Mouse (Mus musculus) midbrain, embryonic 12.5 days (tissue): ENCODE measurements around the gene Olfr1006. TPM values are rescaled to one million over a fixed set of nuclear protein-coding genes. Genes with fewer than 3 reads are reported as not detected.
A peak's percentile ranks its signal among the peaks of the same experiment; 100 is the strongest.
"Not testable (repeated sequence)": the region's sequence is repeated elsewhere in the genome, so short reads cannot be mapped to it uniquely, and the experiment has no call there.

Source experiments
- ATAC-seq: fragments of 200-750 bp; cut with Nextera tagmentation; 2 replicates; pipeline ENCODE4 v1.8.0; 2017; ENCODE audit warnings: low read depth, moderate TSS enrichment, moderate library complexity; ENCODE audit not compliant: low FRiP score
- H3K27ac ChIP-seq: fragments of 300-500 bp; sonication (generic); replicated peaks from 2 replicates; pipeline ENCODE4 v1.5.1; 2016; ENCODE audit warnings: mild to moderate bottlenecking
- H3K27me3 ChIP-seq: fragments of 300-500 bp; sonication (generic); 2 replicates; pipeline ENCODE4 v1.6.1; 2016; ENCODE audit warnings: mild to moderate bottlenecking
- H3K36me3 ChIP-seq: fragments of 300-500 bp; sonication (generic); 2 replicates; pipeline ENCODE4 v1.6.1; 2016
- H3K4me1 ChIP-seq: fragments of 300-500 bp; sonication (generic); 2 replicates; pipeline ENCODE4 v1.6.1; 2016
- H3K4me2 ChIP-seq: fragments of 300-500 bp; sonication (generic); replicated peaks from 2 replicates; pipeline ENCODE4 v1.6.1; 2016; ENCODE audit warnings: mild to moderate bottlenecking, moderate library complexity
- H3K4me3 ChIP-seq: fragments of 300-500 bp; sonication (generic); 2 replicates; pipeline ENCODE4 v1.5.1; 2016; ENCODE audit warnings: mild to moderate bottlenecking
- H3K9ac ChIP-seq: fragments of 300-500 bp; sonication (generic); replicated peaks from 2 replicates; pipeline ENCODE4 v1.6.1; 2016; ENCODE audit warnings: mild to moderate bottlenecking, moderate library complexity
- H3K9me3 ChIP-seq: fragments of 300-500 bp; sonication (generic); 2 replicates; pipeline ENCODE4 v1.6.1; 2016; ENCODE audit warnings: mild to moderate bottlenecking
- WGBS: fragments of 180-500 bp; shearing (Covaris S2); methylation state at CpG from one replicate; pipeline ENCODE4 v1.1.7; 2016; 5-methylcytosine and 5-hydroxymethylcytosine counted together
- polyA plus RNA-seq: library from polyadenylated mRNA; unstranded; fragments of >200 nt; fragmentation: Nextera tagmentation; extraction: Ambion mirVana; gene quantifications from 2 replicates; pipeline ENCODE4 v1.2.1, GENCODE M21; 2016

The Olfr1006 gene
- polyA plus RNA-seq, result not detected in 2 replicates

DNA sequence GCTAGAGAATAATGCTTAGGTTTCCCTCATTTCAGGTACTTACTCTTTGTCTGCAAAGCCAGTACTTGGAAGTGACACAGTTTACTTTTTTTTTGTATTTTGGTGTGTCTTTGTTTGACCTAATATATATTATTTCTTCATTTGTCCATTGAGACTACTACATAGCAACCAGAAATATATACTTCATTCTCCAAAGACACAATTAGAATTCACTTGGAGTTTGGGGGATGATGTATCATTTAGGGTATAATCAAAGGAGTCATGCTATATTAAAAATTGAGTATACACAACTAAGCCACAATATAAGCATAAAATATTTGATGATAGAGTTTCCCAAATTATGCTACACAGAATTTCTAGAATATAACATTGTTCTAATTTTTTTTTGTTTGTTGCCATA lies at the start of gene Olfr1006:
TSS of gene Olfr1006 (minus strand) at position 101 of the 400 bp plus-strand sequence.
- Histone ChIP-seq H3K36me3 (no peaks in the 10 kb centered on the region), H3K4me1 (no peaks in the 10 kb centered on the region), H3K27ac (no peak within 1 kb of the TSS), H3K27me3 (no peaks in the 10 kb centered on the region), H3K9me3 (no peaks in the 10 kb centered on the region), H3K4me2 (no peak within 1 kb of the TSS), H3K9ac (no peak within 1 kb of the TSS), H3K4me3 (no peak within 1 kb of the TSS)
- no peak for ATAC-seq

- Histone ChIP-seq H3K27ac (no peak overlapping the region), H3K4me2 (no peak overlapping the region), H3K9ac (no peak overlapping the region), H3K27me3 (no peaks in the 10 kb centered on the region), H3K4me1 (no peaks in the 10 kb centered on the region), H3K36me3 (no peaks in the 10 kb centered on the region), H3K9me3 (no peaks in the 10 kb centered on the region), H3K4me3 (no peak overlapping the region)
- 18% methylated on average over 3 of the region's 3 CpGs for WGBS
- ATAC-seq, result peak; percentile 70; the same call in 1 of the 2 replicates
These were observed 47.2 kb upstream of the Olfr1006 start for GRCm38 (mm10) chr2:85725793-85726192.

DNA sequence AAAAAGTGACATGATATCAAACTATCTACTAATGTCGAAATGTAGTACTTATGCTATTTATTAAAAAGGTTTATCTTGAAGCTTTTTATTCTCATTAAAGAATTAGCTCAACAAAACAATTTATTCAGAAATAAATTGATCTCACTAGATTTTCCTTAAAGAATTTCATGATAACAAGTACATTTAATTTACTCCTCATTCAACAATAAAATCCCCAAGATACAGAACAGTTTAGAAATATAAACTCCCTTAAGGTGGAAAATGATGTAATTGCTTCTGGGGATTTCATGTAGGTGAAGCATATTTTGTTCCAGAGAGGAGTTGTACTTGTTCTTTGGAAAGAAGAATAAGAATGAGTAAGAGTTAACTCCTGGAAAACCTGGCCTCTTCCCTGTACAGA lies 36.6 kb upstream of the Olfr1006 start, which contains the start of gene Olfr1009:
TSS of gene Olfr1009 (plus strand) at position 301 of the 400 bp plus-strand sequence.
- no peaks in the 10 kb centered on the region for H3K27me3 ChIP-seq
- no peak within 1 kb of the TSS for H3K9ac ChIP-seq
- no peaks in the 10 kb centered on the region for H3K9me3 ChIP-seq
- H3K36me3 ChIP-seq, result no peaks in the 10 kb centered on the region
- no peak within 1 kb of the TSS for H3K4me2 ChIP-seq
- no peaks in the 10 kb centered on the region for H3K4me1 ChIP-seq
- 78% methylated on average over 1 of the region's 1 CpGs for WGBS
- no peak for ATAC-seq
- no peak within 1 kb of the TSS for H3K4me3 ChIP-seq
- no peak within 1 kb of the TSS for H3K27ac ChIP-seq

DNA sequence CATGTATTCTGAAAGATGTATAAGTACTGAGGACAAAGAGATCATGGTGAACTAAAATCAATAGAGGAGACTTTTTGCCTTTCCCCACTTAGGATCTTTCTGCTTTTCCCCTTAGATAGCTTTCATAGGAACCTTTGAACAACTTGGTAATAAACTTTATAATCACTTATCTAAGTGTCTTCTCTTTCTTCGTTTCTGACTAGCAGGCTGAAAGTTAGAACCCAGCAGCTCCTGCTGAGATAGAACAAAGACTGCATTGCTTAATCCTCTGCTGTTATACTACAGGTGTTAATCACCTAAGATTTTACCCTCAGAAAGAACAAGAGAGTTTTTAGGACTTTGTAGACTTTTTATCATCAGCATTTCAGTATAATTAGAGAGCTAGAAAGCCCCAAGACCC lies 32.6 kb upstream of the Olfr1006 start:
- Histone ChIP-seq H3K9me3 (no peaks in the 10 kb centered on the region), H3K9ac (no peak overlapping the region), H3K27me3 (no peaks in the 10 kb centered on the region), H3K4me3 (no peak overlapping the region), H3K36me3 (no peaks in the 10 kb centered on the region), H3K4me2 (no peak overlapping the region), H3K27ac (no peak overlapping the region), H3K4me1 (no peaks in the 10 kb centered on the region)
- ATAC-seq, result no peak
- WGBS, result 34% methylated on average over 1 of the region's 1 CpGs

- not testable (repeated sequence) for H3K27me3 ChIP-seq, H3K9me3 ChIP-seq, ATAC-seq, H3K9ac ChIP-seq, H3K4me1 ChIP-seq, H3K27ac ChIP-seq, H3K36me3 ChIP-seq, H3K4me3 ChIP-seq, H3K4me2 ChIP-seq
- WGBS, result 86% methylated on average over 2 of the region's 2 CpGs
These were observed 32.1 kb upstream of the Olfr1006 start for GRCm38 (mm10) chr2:85710680-85711079.

DNA sequence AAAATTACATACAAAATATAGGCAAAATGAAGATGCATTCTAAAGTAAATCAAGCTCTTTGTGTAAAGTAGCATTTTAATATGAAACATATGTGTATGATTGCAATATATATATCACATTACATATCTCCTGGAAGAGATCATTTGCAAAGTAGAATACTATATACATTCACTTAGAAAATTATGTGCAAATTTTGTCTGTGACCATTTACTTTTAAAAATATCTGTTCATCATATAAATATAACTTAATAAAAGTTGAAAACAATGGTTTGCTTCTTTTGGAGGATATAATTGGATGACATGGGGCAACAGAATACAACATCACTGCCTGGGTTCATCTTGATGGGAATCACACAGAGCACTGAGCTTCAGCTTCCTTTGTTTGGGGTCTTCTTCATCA lies 10.6 kb upstream of the Olfr1006 start, which contains the start of gene Olfr1008:
TSS of gene Olfr1008 (plus strand) at position 301 of the 400 bp plus-strand sequence.
- Histone ChIP-seq H3K4me3 (no peak within 1 kb of the TSS), H3K9me3 (no peaks in the 10 kb centered on the region), H3K4me1 (no peaks in the 10 kb centered on the region), H3K4me2 (no peak within 1 kb of the TSS), H3K27me3 (no peaks in the 10 kb centered on the region), H3K36me3 (no peaks in the 10 kb centered on the region), H3K9ac (no peak within 1 kb of the TSS), H3K27ac (no peak within 1 kb of the TSS)
- ATAC-seq, result no peak

DNA sequence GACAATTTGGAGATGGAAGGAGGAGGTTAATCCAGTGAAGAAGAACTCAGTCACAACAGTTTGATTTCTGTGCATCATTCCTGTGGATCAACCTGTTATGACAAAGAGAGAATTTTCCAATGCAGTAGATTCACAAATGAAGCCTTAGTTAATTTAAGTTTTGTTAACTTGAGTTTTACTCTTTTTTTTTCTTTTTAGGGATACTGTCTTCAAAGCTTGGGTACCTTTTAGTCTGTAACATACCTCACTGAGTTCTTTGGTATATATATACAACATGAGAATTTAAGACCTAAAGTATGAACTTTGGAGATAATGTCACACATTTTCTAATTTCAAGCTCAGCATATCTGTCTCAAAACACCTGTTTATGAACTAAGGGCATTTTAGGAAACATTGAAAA lies 14.2 kb downstream of the Olfr1006 start, which contains the start of gene Olfr154:
TSS of gene Olfr154 (minus strand) at position 101 of the 400 bp plus-strand sequence.
- not testable (repeated sequence) for H3K4me2 ChIP-seq, H3K27me3 ChIP-seq, H3K36me3 ChIP-seq, H3K9me3 ChIP-seq, ATAC-seq, H3K9ac ChIP-seq, H3K4me1 ChIP-seq, H3K4me3 ChIP-seq, H3K27ac ChIP-seq

GRCm38 (mm10) chr2:85650604-85651003 lies 28.0 kb downstream of the Olfr1006 start, which contains the start of gene Olfr1002:
Olfr1002 (minus strand) TSS chr2:85650704.
- no peak within 1 kb of the TSS for H3K27ac ChIP-seq
- H3K9ac ChIP-seq, result no peak within 1 kb of the TSS
- H3K4me3 ChIP-seq, result no peak within 1 kb of the TSS
- H3K9me3 ChIP-seq, result no peaks in the 10 kb centered on the region
- H3K27me3 ChIP-seq, result no peaks in the 10 kb centered on the region
- H3K36me3 ChIP-seq, result no peaks in the 10 kb centered on the region
- H3K4me1 ChIP-seq, result no peaks in the 10 kb centered on the region
- no peak within 1 kb of the TSS for H3K4me2 ChIP-seq
- 89% methylated on average over 1 of the region's 1 CpGs for WGBS
- no peak for ATAC-seq

Other genes starting within 250 kb of the Olfr1006 start
- not detected in 2 replicates for gene Olfr994, start 242.3 kb downstream of the Olfr1006 start, polyA plus RNA-seq
- gene Olfr995, start 235.1 kb downstream of the Olfr1006 start, polyA plus RNA-seq, result not detected in 2 replicates
- not detected in 2 replicates for gene 4833423E24Rik, start 159.7 kb downstream of the Olfr1006 start, polyA plus RNA-seq
- not detected in 2 replicates for gene Olfr996, start 99.6 kb downstream of the Olfr1006 start, polyA plus RNA-seq
- not detected in 2 replicates for gene Olfr998, start 89.8 kb downstream of the Olfr1006 start, polyA plus RNA-seq
- not detected in 2 replicates for gene Olfr1000, start 66.9 kb downstream of the Olfr1006 start, polyA plus RNA-seq
- gene Olfr1002, start 28.1 kb downstream of the Olfr1006 start, polyA plus RNA-seq, result not detected in 2 replicates
- not detected in 2 replicates for gene Olfr154, start 14.3 kb downstream of the Olfr1006 start, polyA plus RNA-seq
- not detected in 2 replicates for gene Olfr1008, start 10.7 kb upstream of the Olfr1006 start, polyA plus RNA-seq
- gene Olfr1009, start 36.7 kb upstream of the Olfr1006 start, polyA plus RNA-seq, result not detected in 2 replicates
- gene Olfr1012, start 84.0 kb upstream of the Olfr1006 start, polyA plus RNA-seq, result not detected in 2 replicates
- not detected in 2 replicates for gene Olfr1013, start 88.3 kb upstream of the Olfr1006 start, polyA plus RNA-seq
- gene Olfr1014, start 93.9 kb upstream of the Olfr1006 start, polyA plus RNA-seq, result not detected in 2 replicates
- gene Olfr1015, start 103.2 kb upstream of the Olfr1006 start, polyA plus RNA-seq, result not detected in 2 replicates
- gene Olfr1016, start 123.8 kb upstream of the Olfr1006 start, polyA plus RNA-seq, result not detected in 2 replicates
- gene Olfr1018, start 139.7 kb upstream of the Olfr1006 start, polyA plus RNA-seq, result not detected in 2 replicates
- not detected in 2 replicates for gene Olfr1019, start 166.7 kb upstream of the Olfr1006 start, polyA plus RNA-seq
- gene Olfr1020, start 168.3 kb upstream of the Olfr1006 start, polyA plus RNA-seq, result not detected in 2 replicates
- not detected in 2 replicates for gene Olfr1022, start 189.8 kb upstream of the Olfr1006 start, polyA plus RNA-seq
- gene Olfr1023, start 206.9 kb upstream of the Olfr1006 start, polyA plus RNA-seq, result not detected in 2 replicates
- gene Olfr1024, start 226.3 kb upstream of the Olfr1006 start, polyA plus RNA-seq, result not detected in 2 replicates
- not detected in 2 replicates for gene Olfr1025-ps1, start 236.4 kb upstream of the Olfr1006 start, polyA plus RNA-seq
- gene Olfr1026, start 242.8 kb upstream of the Olfr1006 start, polyA plus RNA-seq, result not detected in 2 replicates